Mouse (Mus musculus): ENCODE measurements at regions not wholly inside any gene's neighbourhood (a gene's known extent, or its start where the extent isn't known, plus 50 kb on each side); places are given as distances from the start of the nearest gene placed in this dataset.

DNA sequence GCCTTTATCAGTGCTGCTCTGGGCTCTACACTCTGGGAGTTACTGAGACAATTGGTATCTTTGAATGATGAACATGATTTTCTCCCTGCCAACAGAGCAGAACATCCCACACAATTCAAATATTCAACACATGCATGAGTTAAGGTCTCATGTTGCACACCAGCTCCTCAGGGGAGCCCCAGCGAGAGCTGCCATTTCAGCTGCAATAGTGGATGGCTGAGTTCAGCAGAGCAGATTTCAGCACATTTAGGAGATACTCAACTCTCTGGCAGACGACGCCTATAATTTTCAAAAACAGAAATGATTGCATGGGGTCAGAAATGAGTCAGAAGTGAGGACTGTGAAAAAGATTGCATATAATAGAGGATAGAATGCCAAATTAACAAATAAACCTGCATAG is 105.6 kb upstream of the Tyw5 start:
- no peak for TF ChIP-seq POLR2A (IDR thresholded peaks at IDR 0.05; ENCODE audit: insufficient read depth, low read depth, low read length)
- no peak for TF ChIP-seq EP300 (IDR thresholded peaks at IDR 0.05; ENCODE audit: insufficient read depth, low read depth, low read length)
- no peak for TF ChIP-seq CTCF (IDR thresholded peaks at IDR 0.05)

All from heart, adult 2 months (tissue).